Mouse (Mus musculus) CH12.LX (cell line): ENCODE results near the gene Gorasp1. TPM values are rescaled to one million over a fixed set of nuclear protein-coding genes. Genes with fewer than 3 reads are reported as not detected.

Experiments
- DNase-seq: peaks from one replicate; pipeline ENCODE4 v3.0.0-alpha.2; 2013; ENCODE audit errors: extremely low read depth
- H3K27ac ChIP-seq: 2 replicates; pipeline ENCODE4 v1.5.1; 2012; ENCODE audit warnings: low read depth, mild to moderate bottlenecking, control low read depth, moderate library complexity; ENCODE audit not compliant: insufficient read depth
- H3K27me3 ChIP-seq: replicated peaks from 2 replicates; pipeline ENCODE3; 2012; ENCODE audit warnings: inconsistent platforms
- H3K36me3 ChIP-seq, 2 experiments: replicated peaks in 1 of 2; 2 replicates each; pipeline versions ENCODE3 to v1.6.1; 2012; ENCODE audit warnings: inconsistent platforms in 1 of 2, low read length in 1 of 2, mild to moderate bottlenecking in 1 of 2, mixed read lengths in 1 of 2, moderate library complexity in 1 of 2; ENCODE audit not compliant: control insufficient read depth in 1 of 2, insufficient read depth in 1 of 2
- H3K4me1 ChIP-seq, 2 experiments: 2 replicates each; pipeline ENCODE4 v1.6.1; 2012; ENCODE audit warnings: inconsistent platforms in 1 of 2, moderate library complexity in 1 of 2; ENCODE audit not compliant: insufficient read depth in 2 of 2, control insufficient read depth in 1 of 2
- H3K4me2 ChIP-seq: 2 replicates; pipeline ENCODE4 v1.6.1; 2012; ENCODE audit warnings: low read depth, mild to moderate bottlenecking, control low read depth; ENCODE audit not compliant: poor library complexity, insufficient read depth, severe bottlenecking
- H3K4me3 ChIP-seq, 3 experiments: fragments of 150-350 bp in 1 of 3; sonication (generic) in 1 of 3; replicated peaks in 1 of 3; 2 replicates each; pipeline versions ENCODE3 to v1.5.1; 2011 to 2012; ENCODE audit warnings: low read depth in 2 of 3, low read length in 2 of 3, mild to moderate bottlenecking in 2 of 3, moderate library complexity in 2 of 3, control low read depth in 1 of 3, improper control_type of control experiment in 1 of 3, inconsistent platforms in 1 of 3, mixed read lengths in 1 of 3; ENCODE audit not compliant: poor library complexity in 1 of 3
- H3K79me2 ChIP-seq: replicated peaks from 2 replicates; pipeline ENCODE4 v1.6.1; 2012; ENCODE audit warnings: mild to moderate bottlenecking, moderate library complexity; ENCODE audit not compliant: control insufficient read depth, poor library complexity, insufficient read depth, severe bottlenecking; ENCODE audit errors: extremely low read depth
- H3K9ac ChIP-seq: 2 replicates; pipeline ENCODE4 v1.6.1; 2012; ENCODE audit warnings: low read depth, mild to moderate bottlenecking, control low read depth, moderate library complexity; ENCODE audit not compliant: insufficient read depth
- H3K9me3 ChIP-seq: replicated peaks from 2 replicates; pipeline ENCODE3; 2012; ENCODE audit warnings: low read length, inconsistent platforms, mixed read lengths
- BHLHE40 ChIP-seq: IDR thresholded peaks from 2 replicates; pipeline ENCODE4 v1.6.1; 2011; ENCODE audit warnings: mild to moderate bottlenecking, low read depth, low read length, improper control_type of control experiment
- CHD1 ChIP-seq: IDR thresholded peaks from 2 replicates; pipeline ENCODE4 v1.6.1; 2012; ENCODE audit warnings: low read depth, low read length, improper control_type of control experiment, inconsistent platforms
- CTCF ChIP-seq, 2 experiments: IDR thresholded peaks in 1 of 2; conservative IDR thresholded peaks in 1 of 2; 2 replicates each; pipeline ENCODE4 v1.5.1; 2011 to 2012; ENCODE audit warnings: low read depth in 2 of 2, low read length in 2 of 2, improper control_type of control experiment in 1 of 2, inconsistent platforms in 1 of 2, mild to moderate bottlenecking in 1 of 2, moderate library complexity in 1 of 2
- E2F4 ChIP-seq: IDR thresholded peaks from 2 replicates; pipeline ENCODE4 v1.6.1; 2011; ENCODE audit warnings: low read depth, low read length, improper control_type of control experiment; ENCODE audit not compliant: insufficient replicate concordance
- ELF1 ChIP-seq: IDR thresholded peaks from 2 replicates; pipeline ENCODE4 v1.6.1; 2014; ENCODE audit warnings: low read depth, mild to moderate bottlenecking, inconsistent platforms, low read length, improper control_type of control experiment
- ETS1 ChIP-seq: conservative IDR thresholded peaks from 2 replicates; pipeline ENCODE4 v1.6.1; 2012; ENCODE audit warnings: low read depth, mild to moderate bottlenecking, inconsistent platforms, low read length, improper control_type of control experiment, moderate library complexity
- GABPA ChIP-seq: IDR thresholded peaks from 2 replicates; pipeline ENCODE4 v1.6.1; 2012; ENCODE audit warnings: low read depth, low read length, improper control_type of control experiment, inconsistent platforms; ENCODE audit not compliant: insufficient replicate concordance
- IRF4 ChIP-seq: IDR thresholded peaks from 2 replicates; pipeline ENCODE4 v1.6.1; 2014; ENCODE audit warnings: low read depth, mild to moderate bottlenecking, inconsistent platforms, low read length, improper control_type of control experiment
- JUN ChIP-seq: IDR thresholded peaks from 2 replicates; pipeline ENCODE4 v1.6.1; 2011; ENCODE audit warnings: low read depth, mild to moderate bottlenecking, low read length, improper control_type of control experiment, moderate library complexity; ENCODE audit not compliant: insufficient read depth
- JUND ChIP-seq: conservative IDR thresholded peaks from 2 replicates; pipeline ENCODE4 v1.6.1; 2011; ENCODE audit warnings: low read depth, low read length, improper control_type of control experiment
- KAT2A ChIP-seq: IDR thresholded peaks from 2 replicates; pipeline ENCODE4 v1.6.1; 2012; ENCODE audit warnings: low read length, improper control_type of control experiment, inconsistent platforms; ENCODE audit not compliant: insufficient replicate concordance
- MAFK ChIP-seq: IDR thresholded peaks from 2 replicates; pipeline ENCODE4 v1.6.1; 2011; ENCODE audit warnings: low read length, improper control_type of control experiment; ENCODE audit not compliant: insufficient replicate concordance
- MAX ChIP-seq: IDR thresholded peaks from 2 replicates; pipeline ENCODE4 v1.6.1; 2011; ENCODE audit warnings: low read length, improper control_type of control experiment
- MAZ ChIP-seq: IDR thresholded peaks from 2 replicates; pipeline ENCODE4 v1.6.1; 2012; ENCODE audit warnings: low read depth, mild to moderate bottlenecking, inconsistent platforms, low read length, improper control_type of control experiment, moderate library complexity
- MEF2A ChIP-seq: IDR thresholded peaks from 2 replicates; pipeline ENCODE4 v1.6.1; 2014; ENCODE audit warnings: low read depth, mild to moderate bottlenecking, inconsistent platforms, low read length, improper control_type of control experiment, borderline replicate concordance
- MXI1 ChIP-seq: IDR thresholded peaks from 2 replicates; pipeline ENCODE4 v1.6.1; 2011; ENCODE audit warnings: mild to moderate bottlenecking, low read depth, low read length, improper control_type of control experiment
- MYC ChIP-seq: IDR thresholded peaks from 2 replicates; pipeline ENCODE4 v1.6.1; 2011; ENCODE audit warnings: low read depth, mild to moderate bottlenecking, improper control_type of control experiment, low read length
- PAX5 ChIP-seq: IDR thresholded peaks from 2 replicates; pipeline ENCODE4 v1.6.1; 2012; ENCODE audit warnings: low read length, inconsistent platforms, mixed read lengths
- POLR2AphosphoS2 ChIP-seq: IDR thresholded peaks from 2 replicates; pipeline ENCODE4 v1.6.1; 2011; ENCODE audit warnings: low read depth, low read length, improper control_type of control experiment
- RAD21 ChIP-seq: IDR thresholded peaks from 2 replicates; pipeline ENCODE4 v1.6.1; 2011; ENCODE audit warnings: low read depth, mild to moderate bottlenecking, low read length, improper control_type of control experiment, moderate library complexity
- RCOR1 ChIP-seq: conservative IDR thresholded peaks from 2 replicates; pipeline ENCODE4 v1.6.1; 2012; ENCODE audit warnings: low read depth, mild to moderate bottlenecking, inconsistent platforms, low read length, improper control_type of control experiment
- SIN3A ChIP-seq: IDR thresholded peaks from 2 replicates; pipeline ENCODE4 v1.6.1; 2012; ENCODE audit warnings: low read length, improper control_type of control experiment, inconsistent platforms
- TBP ChIP-seq: conservative IDR thresholded peaks from 2 replicates; pipeline ENCODE4 v1.6.1; 2011; ENCODE audit warnings: low read depth, low read length, improper control_type of control experiment
- TCF12 ChIP-seq: IDR thresholded peaks from 2 replicates; pipeline ENCODE4 v1.6.1; 2014; ENCODE audit warnings: low read depth, mild to moderate bottlenecking, inconsistent platforms, low read length, improper control_type of control experiment
- USF2 ChIP-seq: conservative IDR thresholded peaks from 2 replicates; pipeline ENCODE4 v1.6.1; 2011; ENCODE audit warnings: low read depth, low read length, improper control_type of control experiment
- ZKSCAN1 ChIP-seq: IDR thresholded peaks from 2 replicates; pipeline ENCODE4 v1.6.1; 2012; ENCODE audit warnings: low read depth, inconsistent platforms, low read length, improper control_type of control experiment, borderline replicate concordance
- ZMIZ1 ChIP-seq: IDR thresholded peaks from 2 replicates; pipeline ENCODE4 v1.6.1; 2012; ENCODE audit warnings: low read depth, mild to moderate bottlenecking, inconsistent platforms, low read length, improper control_type of control experiment
- ZNF384 ChIP-seq: IDR thresholded peaks from 2 replicates; pipeline ENCODE4 v1.6.1; 2012; ENCODE audit warnings: low read depth, low read length, improper control_type of control experiment, inconsistent platforms
- dilution Hi-C: fragments of 300-500 bp; cut with MboI; formaldehyde crosslinking; loops from 2 replicates; pipeline ENCODE4 v1.14.3; 2020; ENCODE audit warnings: low sequenced_read_pairs; ENCODE audit not compliant: extremely low pct_unique_long_range_greater_than_20kb, extremely low pct_ligation_motif_present
- in situ Hi-C: fragments of 300-500 bp; cut with MboI; formaldehyde crosslinking; loops from 3 replicates; pipeline ENCODE4 v1.14.3; 2019; ENCODE audit warnings: low sequenced_read_pairs, low pct_ligation_motif_present, low pct_unique_long_range_greater_than_20kb, mixed read lengths
- polyA plus RNA-seq: library from polyadenylated mRNA; unstranded; fragments of >175 nt; gene quantifications from 2 replicates; pipeline ENCODE4 v1.2.1, GENCODE M21; 2012; ENCODE audit warnings: low read depth; ENCODE audit not compliant: insufficient read length
- total RNA-seq, 2 experiments: library from RNA; depleted of rRNA; stranded (reverse); fragments of 300-350 nt in 1 of 2; fragments of >200 nt in 1 of 2; gene quantifications; 2 replicates each; pipeline ENCODE4 v1.2.3; 2012 to 2014

The Gorasp1 gene
- total and polyA plus RNA-seq, 3 experiments: 8.7 to 12.6 (median 9.2) TPM

DNA sequence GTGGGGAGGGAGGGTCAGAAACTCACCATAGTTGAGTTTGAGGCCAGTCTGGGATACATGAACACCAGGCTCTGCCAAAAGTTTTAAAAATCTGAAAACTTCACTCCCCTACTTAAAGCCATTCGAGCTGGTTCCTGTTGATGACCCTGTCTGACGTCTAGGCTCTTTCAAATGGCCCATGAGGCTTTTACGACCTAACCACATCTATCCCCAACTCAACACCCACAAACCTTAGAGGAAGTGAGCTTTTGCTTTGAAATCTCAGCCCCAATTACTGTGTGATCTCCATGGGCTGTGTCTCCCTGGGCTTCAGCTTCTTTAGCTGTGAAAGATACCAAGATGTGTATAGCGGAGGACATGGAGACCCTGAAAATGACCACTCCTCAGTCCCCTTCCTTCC, 1.1 kb upstream of the Gorasp1 start:
- no peak overlapping the region for H3K9ac ChIP-seq
- H3K4me2 ChIP-seq: no peak overlapping the region
- H3K27ac ChIP-seq: no peak overlapping the region
- no peak overlapping the region for H3K4me3 ChIP-seq
- TF ChIP-seq ZMIZ1 (no peak), POLR2AphosphoS2 (no peak), ZNF384 (no peak), JUN (no peak), RCOR1 (no peak), TCF12 (no peak), MEF2A (no peak), GABPA (no peak), PAX5 (no peak), MAX (no peak), MXI1 (no peak), ELF1 (no peak), MAZ (no peak), TBP (no peak), MAFK (no peak), ETS1 (no peak)
- H3K79me2 ChIP-seq: no peaks in the 10 kb centered on the region
- H3K36me3 ChIP-seq: peaks cover 0 to 14% of the 10 kb centered on the region in 2 experiments
- dilution Hi-C loops (no loop called here), in situ Hi-C loops (no loop called here)
- no peak for DNase-seq
- H3K27me3 ChIP-seq: no peaks in the 10 kb centered on the region
- no peaks in the 10 kb centered on the region for H3K9me3 ChIP-seq
- peaks cover 10 to 42% of the 10 kb centered on the region in 2 experiments for H3K4me1 ChIP-seq

DNA sequence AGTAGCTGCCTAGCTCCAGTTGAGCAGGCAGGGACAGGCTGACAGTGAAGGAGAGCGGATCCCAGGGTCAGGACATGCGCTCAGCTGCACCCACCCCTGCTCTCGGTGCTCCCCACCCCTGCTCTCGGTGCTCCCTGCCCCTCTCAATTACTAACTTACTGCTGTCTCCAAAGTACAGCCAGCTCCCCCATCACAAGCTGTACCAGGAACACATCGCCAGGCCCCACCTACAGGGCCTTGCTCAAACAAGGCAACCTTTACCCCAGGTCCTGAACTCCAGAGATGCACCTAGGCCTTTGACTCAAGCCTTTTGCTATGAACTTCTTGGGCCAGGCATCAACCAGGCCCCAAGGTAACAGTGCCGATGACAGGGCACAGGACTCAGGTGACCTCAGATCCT, 3.7 kb downstream of the Gorasp1 start:
- H3K79me2 ChIP-seq: no peaks in the 10 kb centered on the region
- H3K27ac ChIP-seq: no peak overlapping the region
- dilution Hi-C loops (no loop called here), in situ Hi-C loops (no loop called here)
- H3K4me1 ChIP-seq: peaks cover 10 to 43% of the 10 kb centered on the region in 2 experiments
- no peak overlapping the region for H3K4me2 ChIP-seq
- H3K36me3 ChIP-seq: peaks cover 40 to 62% of the 10 kb centered on the region in 2 experiments
- H3K27me3 ChIP-seq: no peaks in the 10 kb centered on the region
- no peak for DNase-seq
- no peak overlapping the region for H3K9ac ChIP-seq
- H3K9me3 ChIP-seq: peaks cover 4% of the 10 kb centered on the region
- H3K4me3 ChIP-seq: no peak overlapping the region
- TF ChIP-seq RAD21: no peak
- no peak for TF ChIP-seq E2F4
- no peak for TF ChIP-seq MYC
- no peak for TF ChIP-seq USF2
- no peak for TF ChIP-seq CHD1
- no peak for TF ChIP-seq PAX5
- TF ChIP-seq BHLHE40: no peak
- TF ChIP-seq ETS1: no peak
- TF ChIP-seq CTCF (conservative IDR thresholded peaks at IDR 0.05 in 1 of 2, IDR thresholded peaks at IDR 0.05 in 1 of 2; ENCODE audit: low read depth in 2 of 2, low read length in 2 of 2): no peak
- no peak for TF ChIP-seq MAZ
- TF ChIP-seq MEF2A: no peak
- TF ChIP-seq JUND: no peak
- no peak for TF ChIP-seq ZMIZ1
- TF ChIP-seq KAT2A: no peak
- TF ChIP-seq GABPA: no peak
- TF ChIP-seq TBP: no peak
- no peak for TF ChIP-seq ZKSCAN1
- TF ChIP-seq SIN3A: no peak
- TF ChIP-seq IRF4: no peak
- no peak for TF ChIP-seq JUN
